Mouse (Mus musculus) cerebellum, adult 9-11 months (tissue): ENCODE data around the gene Olfr541.
"Not testable (repeated sequence)": the region's sequence is repeated elsewhere in the genome, so short reads cannot be mapped to it uniquely, and the experiment has no call there.

Experiments used
- DNase-seq: peaks from one replicate; pipeline ENCODE4 v3.0.0; 2022

The Olfr541 gene

DNA sequence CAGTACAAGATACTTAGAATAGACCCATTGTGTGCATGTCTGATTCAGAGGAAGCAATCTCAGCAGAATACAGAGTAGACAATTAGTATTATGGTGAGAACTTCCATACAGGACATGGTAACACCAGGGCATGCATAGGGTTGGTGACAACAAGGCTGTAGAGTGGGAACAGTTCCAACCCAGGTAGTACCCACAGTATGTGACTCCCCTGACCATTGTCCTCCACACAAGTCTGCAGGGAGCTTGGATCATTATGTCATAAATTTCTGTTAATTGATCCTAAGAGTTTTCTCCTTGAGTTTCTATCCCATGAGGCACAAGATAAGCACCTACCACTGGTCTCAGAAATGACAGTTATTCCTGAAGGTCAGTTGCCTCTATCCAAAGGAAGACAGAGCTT, at the start of gene Olfr541:
Gene Olfr541 (plus strand): TSS at position 301 of the 400 bp plus-strand sequence.
- no peak for DNase-seq

DNA sequence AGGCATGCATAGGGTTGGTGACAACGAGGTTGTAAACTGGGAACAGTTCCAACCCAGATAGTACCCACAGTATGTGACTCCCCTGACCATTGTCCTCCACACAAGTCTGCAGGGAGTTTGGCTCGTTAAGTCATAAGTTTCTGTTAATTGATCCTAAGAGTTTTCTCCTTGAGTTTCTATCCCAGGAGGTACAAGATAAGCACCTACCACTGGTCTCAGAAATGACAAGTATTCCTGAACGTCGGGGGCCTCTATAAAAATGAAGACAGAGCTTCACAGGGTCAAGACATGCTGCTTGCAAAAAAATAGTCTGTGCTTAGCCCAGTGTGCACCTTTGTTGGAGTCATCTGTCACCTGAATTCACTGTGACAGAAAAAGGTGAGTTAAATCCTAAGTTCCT, 37.4 kb upstream of the Olfr541 start, which contains the start of gene Olfr539:
Gene Olfr539 (plus strand): TSS at position 301 of the 400 bp plus-strand sequence.
- no peak for DNase-seq

- not testable (repeated sequence) for DNase-seq
Observed at GRCm38 (mm10) chr7:140670693-140671092, 26.4 kb upstream of the Olfr541 start.

- DNase-seq = no peak
Observed at GRCm38 (mm10) chr7:140675863-140676262, 21.2 kb upstream of the Olfr541 start.

GRCm38 (mm10) chr7:140679591-140679990, 17.5 kb upstream of the Olfr541 start:
- DNase-seq = not testable (repeated sequence)

DNA sequence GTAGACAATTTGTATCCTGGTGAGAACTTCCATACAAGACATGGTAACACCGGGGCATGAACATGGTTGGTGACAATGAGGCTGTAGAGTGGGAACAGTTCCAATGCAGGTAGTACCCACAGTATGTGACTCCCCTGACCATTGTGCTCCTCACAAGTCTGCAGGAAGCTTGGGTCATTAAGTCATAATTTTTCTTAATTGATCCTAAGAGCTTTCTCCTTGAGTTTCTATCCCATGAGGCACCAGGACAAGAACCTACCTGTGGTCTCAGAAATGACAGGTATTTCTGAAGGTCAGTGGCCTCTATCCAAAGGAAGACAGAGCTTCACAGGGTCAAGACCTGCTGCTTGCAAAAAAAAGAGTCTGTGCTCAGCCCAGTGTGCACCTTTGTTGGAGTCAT, 15.4 kb upstream of the Olfr541 start, which contains the start of gene Olfr45:
Gene Olfr45 (plus strand): TSS at position 301 of the 400 bp plus-strand sequence.
- no peak for DNase-seq

GRCm38 (mm10) chr7:140706348-140706747, 9.3 kb downstream of the Olfr541 start:
- no peak for DNase-seq

- no peak for DNase-seq
Observed at GRCm38 (mm10) chr7:140707536-140708284, 10.6 kb downstream of the Olfr541 start.

DNA sequence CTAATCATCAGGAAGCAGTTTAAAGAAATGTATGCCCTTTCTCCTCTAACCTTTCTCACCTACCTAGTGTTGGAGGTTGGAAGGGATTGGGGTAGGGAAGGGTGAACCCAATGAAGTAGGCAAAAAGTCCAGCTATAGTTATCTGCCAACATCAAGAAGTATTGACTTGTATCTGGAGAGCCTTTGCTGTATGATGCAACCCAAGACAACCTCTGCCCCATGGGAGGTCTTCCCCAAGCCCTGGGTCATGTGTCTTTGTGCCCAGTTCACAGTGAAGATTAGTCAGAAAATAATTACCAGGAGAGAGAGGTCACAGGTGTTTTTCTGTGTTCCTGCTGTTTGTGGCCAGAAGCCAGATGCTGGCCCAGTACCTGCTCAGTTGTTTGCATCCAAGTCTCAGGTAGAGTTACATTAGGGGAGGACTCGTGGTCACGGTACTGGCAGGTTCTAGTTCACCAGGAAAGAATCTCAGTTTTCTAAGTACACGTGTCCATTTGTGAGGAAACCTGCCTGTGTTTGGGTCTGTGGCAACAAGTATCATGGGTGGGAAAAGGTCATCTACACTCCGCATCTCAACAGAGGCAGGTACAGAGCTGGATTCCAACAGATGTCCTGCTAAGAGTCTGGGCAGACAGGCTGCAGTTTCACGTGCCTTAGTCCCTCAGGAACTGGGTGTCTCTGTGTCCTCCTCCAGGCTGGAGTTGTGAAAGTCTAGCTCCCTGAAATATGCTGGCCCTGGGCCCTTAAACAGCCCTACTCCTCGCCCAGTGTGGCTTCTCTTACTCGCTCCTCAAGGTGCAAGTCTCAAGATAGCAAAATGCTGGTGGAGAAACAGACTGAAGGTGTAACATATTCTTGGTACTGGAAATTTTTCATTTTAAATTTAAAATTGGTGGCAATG, 20.3 kb downstream of the Olfr541 start:
- no peak for DNase-seq

DNA sequence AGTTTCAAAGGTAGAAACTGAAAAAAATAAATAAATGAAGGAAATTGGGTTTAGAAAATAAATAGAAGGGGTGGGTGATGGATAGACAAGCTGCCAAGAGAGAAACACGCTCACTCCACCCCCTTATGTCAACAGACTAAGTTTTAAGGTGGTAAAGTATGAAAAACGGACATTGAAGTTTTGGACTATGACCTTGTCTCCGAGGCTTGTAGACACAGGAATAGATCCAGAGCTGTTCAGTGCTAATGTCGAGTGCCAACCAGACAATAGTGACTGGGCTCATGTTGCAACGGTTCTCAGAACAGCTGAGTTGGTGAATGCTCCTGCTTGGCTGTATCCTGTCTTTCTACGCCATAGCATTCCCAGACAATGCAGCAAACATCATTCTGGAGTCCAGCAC, 24.0 kb downstream of the Olfr541 start:
- no peak for DNase-seq

- no peak for DNase-seq
Observed at GRCm38 (mm10) chr7:140725558-140725957, 28.5 kb downstream of the Olfr541 start.

DNA sequence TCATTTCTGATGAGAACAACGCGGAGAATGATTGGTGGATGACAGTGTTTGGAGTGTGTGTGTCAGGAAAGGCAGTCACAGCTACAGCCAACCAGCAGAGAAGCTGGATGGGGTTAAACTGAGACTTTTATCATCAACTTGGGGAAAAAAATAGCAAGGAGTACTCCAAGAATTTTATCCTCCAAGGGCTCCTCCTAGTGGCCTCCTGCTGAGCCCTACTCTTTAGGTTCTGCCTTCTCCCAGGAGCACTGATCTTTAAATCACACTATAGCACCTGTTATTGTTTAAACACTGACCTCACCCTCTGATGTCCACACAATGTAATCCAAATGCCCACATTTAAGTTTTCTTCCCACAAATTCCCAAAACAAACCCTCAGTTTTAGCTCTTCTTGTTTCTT, 36.1 kb downstream of the Olfr541 start:
- DNase-seq = no peak

DNA sequence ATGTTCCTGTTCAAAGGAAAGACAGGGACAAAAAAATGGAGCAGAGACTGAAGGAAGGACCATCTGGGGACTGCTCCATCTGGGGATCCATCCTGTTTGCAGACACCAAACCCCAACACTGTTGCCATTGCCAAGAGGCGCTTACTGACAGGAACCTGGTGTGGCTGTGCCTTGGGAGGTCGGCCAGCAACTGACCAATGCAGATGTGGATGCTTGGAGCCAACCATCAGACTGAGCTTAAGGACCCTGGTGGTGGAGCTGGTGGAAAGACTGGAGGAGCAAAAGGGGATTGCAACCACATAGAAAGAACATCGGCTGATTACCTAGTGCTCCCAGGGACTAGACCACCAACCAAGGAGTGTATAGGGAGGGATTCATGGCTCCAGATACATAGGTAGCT, 50.3 kb downstream of the Olfr541 start:
- no peak for DNase-seq

DNA sequence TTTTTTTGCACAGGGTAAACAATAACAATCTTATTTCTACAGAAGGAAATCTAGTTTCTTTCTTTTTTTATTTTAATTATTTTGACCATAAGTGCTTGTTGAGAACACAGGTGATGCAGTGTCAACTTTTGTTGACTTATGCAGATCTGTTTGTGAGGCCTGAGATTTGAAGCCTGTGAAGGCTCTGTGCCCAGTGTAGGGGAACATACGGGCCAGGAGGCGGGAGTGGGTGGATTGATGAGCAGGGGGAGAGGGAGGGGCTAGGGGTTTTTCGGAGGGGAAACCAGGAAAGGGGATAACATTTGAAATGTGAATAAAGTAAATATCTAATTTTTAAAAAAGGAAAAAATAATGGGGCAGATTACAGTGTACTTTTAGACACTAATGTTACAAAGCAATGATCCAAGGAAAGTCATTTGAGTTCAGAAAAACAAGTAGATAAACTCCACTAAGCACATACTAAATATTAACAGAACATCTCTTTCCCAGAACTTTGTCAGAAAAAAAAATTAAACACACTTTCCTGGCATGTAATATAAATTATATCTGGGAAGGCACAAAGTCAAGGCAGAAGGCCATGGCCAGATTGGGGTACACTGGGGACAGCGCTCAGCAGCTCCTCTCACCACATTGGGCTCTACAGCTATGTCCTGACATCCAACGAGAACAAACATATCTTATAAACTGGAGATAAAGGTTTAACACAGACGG, 51.2 kb downstream of the Olfr541 start:
- no peak for DNase-seq

- DNase-seq = no peak
Observed at GRCm38 (mm10) chr7:140748827-140749160, 51.7 kb downstream of the Olfr541 start.

DNA sequence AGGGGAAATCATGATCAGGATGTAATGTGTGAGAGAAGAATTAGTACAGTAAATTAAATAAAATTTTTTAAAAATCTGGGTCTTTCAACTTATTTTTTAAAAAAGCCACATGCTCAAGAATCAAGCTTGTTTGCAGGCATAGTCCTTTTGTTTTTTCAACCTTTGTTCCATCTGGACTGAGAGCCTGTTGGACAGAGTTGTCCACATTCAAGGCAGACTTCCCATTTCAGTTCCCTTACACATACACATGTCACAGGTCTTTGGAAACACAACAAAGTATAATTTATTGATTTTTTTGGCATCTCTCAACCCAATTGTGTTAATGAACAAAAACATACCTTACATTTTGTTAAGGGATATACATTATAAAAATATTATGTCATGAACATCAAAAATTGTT, 57.5 kb downstream of the Olfr541 start:
- DNase-seq = no peak
